Mouse (Mus musculus): Measurements from ENCODE around the gene Hsd3b1. TPM values are rescaled to one million over a fixed set of nuclear protein-coding genes. Genes with fewer than 3 reads are reported as not detected.

Hsd3b1 gene
- polyA plus RNA-seq (2014; fragmentation: Nextera tagmentation; extraction: Ambion mirVana) = 0.31 TPM in 1 of 2 replicates, not detected in the other

DNA sequence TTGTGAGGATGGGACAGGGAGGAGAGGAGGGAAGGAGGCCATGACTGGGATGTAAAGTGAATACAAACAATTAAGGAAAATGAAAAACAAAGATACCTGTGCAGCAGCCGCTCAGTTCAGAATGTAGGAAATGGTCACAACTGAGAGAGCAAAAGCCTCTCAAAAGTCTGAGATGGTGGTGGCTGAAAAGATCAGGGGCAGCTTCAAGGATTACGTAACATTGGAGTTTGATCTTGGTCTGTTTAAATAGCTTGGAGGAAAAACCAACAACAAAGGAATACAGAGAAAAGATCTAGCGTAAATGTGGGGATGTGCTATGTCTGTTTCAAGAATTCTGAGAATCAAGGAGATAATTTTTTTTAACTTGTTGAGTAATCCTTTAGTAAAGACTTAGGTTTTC is at the start of gene Hsd3b1:
Gene Hsd3b1 (minus strand): TSS at position 219 of the 400 bp plus-strand sequence.
- no peak for ATAC-seq (ENCODE audit: low read depth)
- H3K27me3 ChIP-seq (ENCODE audit: control insufficient read depth, insufficient read depth, low read length) = no peaks in the 10 kb centered on the region
- H3K4me1 ChIP-seq (ENCODE audit: control insufficient read depth, insufficient read depth, low read length) = no peaks in the 10 kb centered on the region
- no peak within 1 kb of the TSS for H3K4me2 ChIP-seq (ENCODE audit: low read depth, low read length)
- no peaks in the 10 kb centered on the region for H3K9me3 ChIP-seq (ENCODE audit: control insufficient read depth, low read length)
- H3K4me3 ChIP-seq (ENCODE audit: low read depth, low read length) = no peak within 1 kb of the TSS
- H3K36me3 ChIP-seq (ENCODE audit: control insufficient read depth, insufficient read depth, low read length) = no peaks in the 10 kb centered on the region
- WGBS = 95% methylated on average over 3 of the region's 3 CpGs
- no peak within 1 kb of the TSS for H3K27ac ChIP-seq (ENCODE audit: low read depth, low read length)
- no peak within 1 kb of the TSS for H3K9ac ChIP-seq (replicated peaks; ENCODE audit: low read depth, low read length)

DNA sequence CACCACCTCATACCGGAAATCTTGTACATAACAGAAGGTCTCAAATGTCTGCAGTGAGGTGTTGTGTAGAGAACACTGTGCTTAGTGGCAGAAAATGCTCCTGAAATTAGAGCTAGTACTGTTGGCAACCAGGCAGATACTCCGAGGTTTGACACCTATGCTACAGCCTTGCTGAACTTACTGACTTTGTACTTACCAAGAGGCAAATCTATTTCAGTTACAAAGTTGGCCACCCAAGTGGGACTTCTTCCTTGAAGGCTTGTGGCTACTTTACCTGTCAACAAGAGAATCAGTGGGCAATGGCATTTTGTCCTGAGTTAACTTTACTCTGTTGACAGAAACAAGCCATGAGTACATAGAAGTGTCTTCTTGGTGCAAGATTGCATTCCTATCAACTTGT is 38.0 kb upstream of the Hsd3b1 start:
- no peaks in the 10 kb centered on the region for H3K9me3 ChIP-seq (ENCODE audit: control insufficient read depth, low read length)
- no peaks in the 10 kb centered on the region for H3K27me3 ChIP-seq (ENCODE audit: control insufficient read depth, insufficient read depth, low read length)
- WGBS = 94% methylated on average over 2 of the region's 2 CpGs
- H3K36me3 ChIP-seq (ENCODE audit: control insufficient read depth, insufficient read depth, low read length) = no peaks in the 10 kb centered on the region
- no peak overlapping the region for H3K4me2 ChIP-seq (ENCODE audit: low read depth, low read length)
- no peak for ATAC-seq (ENCODE audit: low read depth)
- no peaks in the 10 kb centered on the region for H3K4me1 ChIP-seq (ENCODE audit: control insufficient read depth, insufficient read depth, low read length)
- H3K9ac ChIP-seq (replicated peaks; ENCODE audit: low read depth, low read length) = no peak overlapping the region
- no peak overlapping the region for H3K4me3 ChIP-seq (ENCODE audit: low read depth, low read length)
- no peak overlapping the region for H3K27ac ChIP-seq (ENCODE audit: low read depth, low read length)

DNA sequence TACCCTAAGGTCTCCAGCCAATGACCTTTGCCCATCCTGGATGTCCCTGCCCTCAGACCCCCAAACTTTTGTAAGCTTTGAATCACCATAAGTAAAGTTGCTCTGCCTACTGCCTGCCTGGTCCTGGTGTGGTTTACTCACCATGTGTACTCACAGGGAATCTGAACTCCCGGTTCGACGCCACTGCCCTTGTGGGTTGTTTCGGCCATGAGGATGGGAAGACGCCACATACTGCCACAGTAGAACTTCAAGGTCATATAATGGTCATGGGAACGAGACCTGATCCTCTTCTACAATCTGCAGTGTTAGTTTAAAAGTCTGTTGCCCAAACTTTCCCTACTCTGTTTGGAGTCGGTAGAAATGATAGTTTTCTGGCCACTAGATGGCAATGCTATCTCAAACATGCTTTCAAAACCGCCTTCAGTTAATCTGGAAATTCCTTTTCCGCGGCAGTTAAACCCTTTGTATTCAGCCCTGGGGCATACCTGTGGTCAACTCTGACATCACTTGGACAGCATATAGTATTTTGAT is 35.5 kb upstream of the Hsd3b1 start:
- Histone ChIP-seq H3K9ac (replicated peaks; ENCODE audit: low read depth, low read length) (no peak overlapping the region), H3K4me2 (ENCODE audit: low read depth, low read length) (no peak overlapping the region)
- WGBS = 50% methylated on average over 10 of the region's 10 CpGs

DNA sequence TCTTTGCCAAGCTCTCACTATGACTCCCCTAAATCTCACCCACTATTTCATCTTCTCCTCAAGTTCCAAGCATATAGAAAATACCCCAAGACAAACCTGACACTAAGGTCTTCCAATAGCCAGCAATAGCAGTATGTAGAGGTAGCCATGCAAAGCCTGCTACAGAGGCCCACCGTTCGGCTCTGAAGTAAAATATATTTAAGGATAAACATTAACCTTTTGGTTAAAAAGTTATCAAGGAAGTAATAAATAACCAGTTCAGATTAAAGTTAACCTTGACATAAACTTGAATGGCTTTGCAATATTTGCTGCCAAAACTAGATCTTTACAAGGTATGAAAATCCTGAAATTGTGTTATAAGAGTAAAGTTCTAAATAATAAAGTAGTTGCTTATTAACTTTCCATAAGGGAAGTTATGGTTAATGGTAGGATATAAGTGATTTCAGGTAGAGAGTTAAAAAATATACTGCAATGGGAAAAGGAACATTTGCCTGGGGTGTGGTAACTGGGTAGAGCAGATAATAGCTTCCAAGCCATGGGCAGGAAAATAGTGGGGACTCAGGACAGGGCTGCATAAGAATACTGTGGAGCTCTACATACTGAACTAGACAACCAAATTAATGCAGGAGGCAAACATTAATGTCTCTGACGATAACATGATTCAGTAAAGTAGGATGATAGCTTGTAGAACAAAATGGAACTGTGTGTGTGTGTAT is 33.6 kb upstream of the Hsd3b1 start, which contains the start of gene Hao2:
Gene Hao2 (minus strand): TSS at position 183 of the 716 bp plus-strand sequence.
- ATAC-seq (ENCODE audit: low read depth) = no peak
- Histone ChIP-seq H3K9ac (replicated peaks; ENCODE audit: low read depth, low read length) (no peak within 1 kb of the TSS), H3K4me1 (ENCODE audit: control insufficient read depth, insufficient read depth, low read length) (no peaks in the 10 kb centered on the region), H3K36me3 (ENCODE audit: control insufficient read depth, insufficient read depth, low read length) (no peaks in the 10 kb centered on the region), H3K4me2 (ENCODE audit: low read depth, low read length) (no peak within 1 kb of the TSS), H3K27me3 (ENCODE audit: control insufficient read depth, insufficient read depth, low read length) (no peaks in the 10 kb centered on the region), H3K4me3 (ENCODE audit: low read depth, low read length) (no peak within 1 kb of the TSS), H3K27ac (ENCODE audit: low read depth, low read length) (no peak within 1 kb of the TSS), H3K9me3 (ENCODE audit: control insufficient read depth, low read length) (no peaks in the 10 kb centered on the region)
- 90% methylated on average over 3 of the region's 3 CpGs for WGBS

More for the DNA sequence above, 35.5 kb upstream of the Hsd3b1 start:
- Histone ChIP-seq H3K27me3 (ENCODE audit: control insufficient read depth, insufficient read depth, low read length) (no peaks in the 10 kb centered on the region), H3K36me3 (ENCODE audit: control insufficient read depth, insufficient read depth, low read length) (no peaks in the 10 kb centered on the region), H3K4me3 (ENCODE audit: low read depth, low read length) (no peak overlapping the region), H3K27ac (ENCODE audit: low read depth, low read length) (no peak overlapping the region), H3K9me3 (ENCODE audit: control insufficient read depth, low read length) (no peaks in the 10 kb centered on the region), H3K4me1 (ENCODE audit: control insufficient read depth, insufficient read depth, low read length) (no peaks in the 10 kb centered on the region)
- ATAC-seq (ENCODE audit: low read depth) = peak; percentile 65

DNA sequence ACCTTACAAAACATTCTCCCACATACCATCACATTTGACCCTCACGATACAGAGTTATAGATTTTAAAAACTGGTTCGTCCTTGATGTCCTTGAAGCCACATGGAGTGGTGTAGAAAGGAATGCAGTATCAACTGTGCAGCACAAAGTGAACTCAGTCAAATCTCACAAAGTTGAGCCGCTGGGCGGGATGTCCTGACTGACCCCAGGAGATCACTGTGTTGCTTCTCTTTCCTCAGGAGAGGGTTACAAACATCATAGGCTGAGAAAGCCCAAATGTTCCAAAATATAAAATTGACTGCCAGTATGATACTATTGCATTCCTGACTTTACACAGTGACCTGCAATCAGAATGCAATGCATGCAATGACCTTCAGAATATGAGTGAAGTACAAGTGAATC is 30.8 kb upstream of the Hsd3b1 start:
- H3K27ac ChIP-seq (ENCODE audit: low read depth, low read length) = no peak overlapping the region
- H3K4me3 ChIP-seq (ENCODE audit: low read depth, low read length) = no peak overlapping the region
- no peaks in the 10 kb centered on the region for H3K36me3 ChIP-seq (ENCODE audit: control insufficient read depth, insufficient read depth, low read length)
- no peaks in the 10 kb centered on the region for H3K27me3 ChIP-seq (ENCODE audit: control insufficient read depth, insufficient read depth, low read length)
- ATAC-seq (ENCODE audit: low read depth) = no peak
- H3K4me1 ChIP-seq (ENCODE audit: control insufficient read depth, insufficient read depth, low read length) = no peaks in the 10 kb centered on the region
- 95% methylated on average over 4 of the region's 4 CpGs for WGBS
- H3K4me2 ChIP-seq (ENCODE audit: low read depth, low read length) = no peak overlapping the region
- H3K9me3 ChIP-seq (ENCODE audit: control insufficient read depth, low read length) = no peaks in the 10 kb centered on the region
- H3K9ac ChIP-seq (replicated peaks; ENCODE audit: low read depth, low read length) = no peak overlapping the region

DNA sequence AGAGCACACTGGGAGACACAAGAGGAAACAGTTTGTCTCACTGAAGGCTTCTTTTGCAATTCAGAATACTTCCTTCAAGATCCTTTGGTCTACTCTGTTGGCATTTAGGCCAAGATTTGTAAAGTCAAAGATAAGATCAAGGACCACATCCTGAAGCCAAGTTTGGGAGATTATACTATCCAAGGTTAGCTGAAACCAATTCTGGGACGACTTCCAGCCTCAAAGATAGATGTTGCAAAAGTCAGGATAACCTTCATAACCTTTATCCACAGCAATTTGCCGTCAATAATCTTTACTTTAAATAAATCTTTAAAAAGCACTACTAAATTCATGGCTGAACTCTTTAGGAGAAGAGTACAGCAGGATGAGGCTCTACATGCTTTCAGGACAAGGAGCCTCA is 28.6 kb upstream of the Hsd3b1 start:
- 76% methylated on average over 2 of the region's 2 CpGs for WGBS
- Histone ChIP-seq H3K36me3 (ENCODE audit: control insufficient read depth, insufficient read depth, low read length) (no peaks in the 10 kb centered on the region), H3K27me3 (ENCODE audit: control insufficient read depth, insufficient read depth, low read length) (no peaks in the 10 kb centered on the region), H3K9ac (replicated peaks; ENCODE audit: low read depth, low read length) (no peak overlapping the region), H3K4me1 (ENCODE audit: control insufficient read depth, insufficient read depth, low read length) (no peaks in the 10 kb centered on the region), H3K9me3 (ENCODE audit: control insufficient read depth, low read length) (no peaks in the 10 kb centered on the region), H3K27ac (ENCODE audit: low read depth, low read length) (no peak overlapping the region), H3K4me3 (ENCODE audit: low read depth, low read length) (no peak overlapping the region), H3K4me2 (ENCODE audit: low read depth, low read length) (no peak overlapping the region)
- ATAC-seq (ENCODE audit: low read depth) = no peak

DNA sequence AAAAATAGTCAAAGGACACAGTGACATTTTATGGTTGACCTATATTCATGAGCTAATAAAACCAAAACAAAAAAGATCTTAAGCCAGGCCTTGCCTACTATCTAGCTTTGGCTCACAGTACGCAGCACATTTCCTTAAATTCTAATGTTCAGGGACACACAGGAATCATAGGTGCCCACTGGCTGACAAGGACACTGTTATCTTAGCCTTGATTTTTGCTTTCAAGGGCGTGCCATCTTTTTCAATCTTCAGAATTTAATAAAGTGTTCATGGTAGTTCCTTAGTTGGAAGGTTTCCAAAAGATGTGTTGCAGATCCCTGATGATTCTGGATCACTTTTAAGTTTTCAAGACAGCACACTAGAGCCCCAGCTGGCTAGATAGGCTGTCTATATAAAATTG is 21.2 kb upstream of the Hsd3b1 start:
- Histone ChIP-seq H3K9ac (replicated peaks; ENCODE audit: low read depth, low read length) (no peak overlapping the region), H3K9me3 (ENCODE audit: control insufficient read depth, low read length) (no peaks in the 10 kb centered on the region), H3K27me3 (ENCODE audit: control insufficient read depth, insufficient read depth, low read length) (no peaks in the 10 kb centered on the region), H3K27ac (ENCODE audit: low read depth, low read length) (no peak overlapping the region), H3K36me3 (ENCODE audit: control insufficient read depth, insufficient read depth, low read length) (no peaks in the 10 kb centered on the region), H3K4me3 (ENCODE audit: low read depth, low read length) (no peak overlapping the region), H3K4me2 (ENCODE audit: low read depth, low read length) (no peak overlapping the region), H3K4me1 (ENCODE audit: control insufficient read depth, insufficient read depth, low read length) (no peaks in the 10 kb centered on the region)
- ATAC-seq (ENCODE audit: low read depth) = no peak
- WGBS = 93% methylated on average over 2 of the region's 2 CpGs

DNA sequence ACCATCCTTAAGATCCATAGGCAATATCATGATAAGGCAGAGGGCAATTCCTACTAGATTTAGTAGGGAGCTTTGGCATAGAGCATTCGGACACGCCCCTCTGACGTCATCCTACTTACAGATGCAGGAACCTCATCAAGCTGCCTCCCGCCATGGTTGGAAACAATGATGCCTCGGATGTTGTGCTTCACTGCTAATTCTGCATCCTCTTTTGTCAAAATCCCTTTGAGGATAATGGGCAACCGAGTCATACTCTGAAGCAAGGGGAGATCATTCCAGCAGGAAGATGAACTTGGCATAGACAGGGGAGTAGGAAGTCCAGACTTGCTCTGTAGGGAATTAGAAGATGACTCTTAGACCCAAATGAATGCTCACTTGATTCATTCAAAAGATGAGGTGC is 20.6 kb upstream of the Hsd3b1 start:
- no peak for ATAC-seq (ENCODE audit: low read depth)
- 75% methylated on average over 6 of the region's 6 CpGs for WGBS
- Histone ChIP-seq H3K4me1 (ENCODE audit: control insufficient read depth, insufficient read depth, low read length) (no peaks in the 10 kb centered on the region), H3K36me3 (ENCODE audit: control insufficient read depth, insufficient read depth, low read length) (no peaks in the 10 kb centered on the region), H3K4me2 (ENCODE audit: low read depth, low read length) (no peak overlapping the region), H3K9ac (replicated peaks; ENCODE audit: low read depth, low read length) (no peak overlapping the region), H3K27ac (ENCODE audit: low read depth, low read length) (no peak overlapping the region), H3K9me3 (ENCODE audit: control insufficient read depth, low read length) (no peaks in the 10 kb centered on the region), H3K4me3 (ENCODE audit: low read depth, low read length) (no peak overlapping the region), H3K27me3 (ENCODE audit: control insufficient read depth, insufficient read depth, low read length) (no peaks in the 10 kb centered on the region)

DNA sequence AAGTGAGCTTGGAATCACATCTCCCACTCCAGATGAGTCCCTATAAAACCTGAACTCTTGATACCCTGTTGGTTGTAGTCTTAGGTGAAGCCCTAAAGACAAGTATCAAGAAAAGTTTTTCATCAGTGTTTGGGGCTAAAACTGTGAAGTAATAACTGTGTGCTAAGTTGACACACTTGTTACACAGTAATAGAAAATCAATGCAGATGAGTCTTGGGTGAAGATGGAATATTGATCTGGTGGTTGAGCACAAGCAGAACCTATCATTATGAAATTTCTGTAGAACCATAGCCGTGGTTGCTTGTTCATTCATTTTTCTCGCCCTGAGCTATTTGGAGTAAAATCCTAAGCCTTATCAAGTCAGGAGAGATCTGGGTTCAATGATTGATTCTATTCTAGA is 8.6 kb upstream of the Hsd3b1 start:
- no peak overlapping the region for H3K9ac ChIP-seq (replicated peaks; ENCODE audit: low read depth, low read length)
- no peak overlapping the region for H3K4me2 ChIP-seq (ENCODE audit: low read depth, low read length)
- no peaks in the 10 kb centered on the region for H3K4me1 ChIP-seq (ENCODE audit: control insufficient read depth, insufficient read depth, low read length)
- H3K4me3 ChIP-seq (ENCODE audit: low read depth, low read length) = no peak overlapping the region
- no peak overlapping the region for H3K27ac ChIP-seq (ENCODE audit: low read depth, low read length)
- no peaks in the 10 kb centered on the region for H3K36me3 ChIP-seq (ENCODE audit: control insufficient read depth, insufficient read depth, low read length)
- no peaks in the 10 kb centered on the region for H3K27me3 ChIP-seq (ENCODE audit: control insufficient read depth, insufficient read depth, low read length)
- no peaks in the 10 kb centered on the region for H3K9me3 ChIP-seq (ENCODE audit: control insufficient read depth, low read length)
- ATAC-seq (ENCODE audit: low read depth) = no peak
- 90% methylated on average over 2 of the region's 2 CpGs for WGBS

Data from neural tube, embryonic 14.5 days (tissue).